Mouse (Mus musculus) E14TG2a.4 (cell line): Measurements from ENCODE around the gene Asb15.

ENCODE experiments used
- CTCF ChIP-seq: conservative IDR thresholded peaks from 2 replicates; pipeline ENCODE4 v1.5.1; 2014; ENCODE audit warnings: low read length
- NANOG ChIP-seq: IDR thresholded peaks from 2 replicates; pipeline ENCODE4 v1.6.1; 2014; ENCODE audit warnings: borderline replicate concordance, low read length, mixed read lengths
- POU5F1 ChIP-seq: IDR thresholded peaks from 2 replicates; pipeline ENCODE4 v1.6.1; 2014; ENCODE audit warnings: low read length, borderline replicate concordance

GRCm38 (mm10) chr6:24490341-24490740, 37.6 kb upstream of the Asb15 start:
- peak; percentile 69 for TF ChIP-seq CTCF
- no peak for TF ChIP-seq POU5F1
- no peak for TF ChIP-seq NANOG
